Mouse (Mus musculus): ENCODE results near the gene Zfp523.

DNA sequence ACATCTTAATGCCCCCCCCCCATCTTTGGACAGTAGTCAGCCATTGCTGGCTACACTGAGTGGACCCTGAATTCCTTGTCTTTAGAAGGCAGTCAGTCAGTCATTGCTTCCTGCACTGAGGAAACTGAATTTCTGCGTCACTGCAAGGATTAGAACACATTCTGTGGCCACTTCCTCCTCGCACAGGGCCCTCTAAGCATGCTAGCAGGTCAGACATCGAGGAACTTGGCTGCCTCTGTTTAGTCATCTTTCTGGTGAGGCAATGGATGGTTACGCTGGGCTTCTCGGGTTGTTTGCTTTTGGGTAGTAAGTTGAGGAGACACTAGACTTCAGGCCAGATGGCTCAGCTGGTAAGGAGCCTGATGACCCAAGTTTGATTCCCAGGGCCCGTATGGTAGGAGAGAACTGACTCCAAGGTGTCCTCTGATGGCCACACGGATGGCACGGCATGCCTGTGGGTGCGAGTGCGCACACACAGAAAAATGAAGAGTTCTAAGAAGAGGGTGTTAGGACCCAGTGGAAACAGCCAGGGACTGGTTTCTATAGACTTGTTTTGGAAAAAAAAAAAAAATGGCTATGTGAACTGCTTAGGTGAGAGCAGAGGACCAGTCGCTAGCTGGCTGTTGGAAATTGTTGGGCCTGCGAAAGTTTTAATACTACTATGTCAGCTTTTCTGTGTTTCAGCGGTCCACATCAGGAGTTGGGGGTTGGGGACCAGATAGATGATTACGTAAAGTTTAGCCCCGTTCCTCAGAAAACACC, 4.0 kb downstream of the Zfp523 start:
- TF ChIP-seq CTCF (IDR thresholded peaks at IDR 0.05; ENCODE audit: extremely low read depth, insufficient read depth, insufficient read length, insufficient replicate concordance) = no peak
- no peak for TF ChIP-seq POLR2A (IDR thresholded peaks at IDR 0.05; ENCODE audit: low read depth, low read length)
